9 mouse cellular contexts compared by ENCODE assay signal in genomic region chr11:96622782-96623181, GRCm38 (mm10).
A peak's percentile ranks its signal among the peaks of the same experiment; 100 is the strongest.
DNase-seq lines count a peak whose midpoint lies in the region; ATAC-seq lines count a peak whose summit lies in the region.
"Had no signal": no experiment of that assay in that cellular context is flagged by ENCODE, and none has a peak within 500 bp of the region (broad histone marks: within the 10 kb centered on the region; RNA-seq: fewer than 3 reads in every experiment).

No protein-coding gene starts in this region.

- WGBS in forebrain, embryonic 11.5 days: 14% methylated on average over 9 of the region's 9 CpGs
- 10% methylated on average over 9 of the region's 9 CpGs for WGBS in forebrain, embryonic 15.5 days
- WGBS in kidney, embryonic 15.5 days: 12% methylated on average over 9 of the region's 9 CpGs

- H3K27ac ChIP-seq in forebrain, embryonic 11.5 days (ENCODE audit: low read depth, low read length): no peak overlapping the region
- H3K27ac ChIP-seq in forebrain, embryonic 15.5 days (replicated peaks): no peak overlapping the region
- H3K27ac ChIP-seq in kidney, embryonic 15.5 days: peak overlapping the region; percentile 30
- H3K27ac ChIP-seq: macrophage had no signal

- H3K4me3 ChIP-seq in forebrain, embryonic 11.5 days (ENCODE audit: low read depth, low read length): no peak overlapping the region
- no peak overlapping the region for H3K4me3 ChIP-seq in forebrain, embryonic 15.5 days
- H3K4me3 ChIP-seq in kidney, embryonic 15.5 days (replicated peaks): no peak overlapping the region

- H3K36me3 ChIP-seq in forebrain, embryonic 11.5 days (ENCODE audit: control insufficient read depth, insufficient read depth, low read length): no peaks in the 10 kb centered on the region
- no peaks in the 10 kb centered on the region for H3K36me3 ChIP-seq in forebrain, embryonic 15.5 days
- H3K36me3 ChIP-seq in kidney, embryonic 15.5 days: no peaks in the 10 kb centered on the region

- H3K9ac ChIP-seq in forebrain, embryonic 11.5 days (ENCODE audit: low read length): no peak overlapping the region
- no peak overlapping the region for H3K9ac ChIP-seq in forebrain, embryonic 15.5 days (replicated peaks)
- no peak overlapping the region for H3K9ac ChIP-seq in kidney, embryonic 15.5 days

- H3K27me3 ChIP-seq in forebrain, embryonic 11.5 days (ENCODE audit: control insufficient read depth, insufficient read depth, low read length): no peaks in the 10 kb centered on the region
- peaks cover 10% of the 10 kb centered on the region for H3K27me3 ChIP-seq in forebrain, embryonic 15.5 days
- peaks cover 3% of the 10 kb centered on the region; the same call in 1 of the 2 replicates for H3K27me3 ChIP-seq in kidney, embryonic 15.5 days

- H3K9me3 ChIP-seq in forebrain, embryonic 11.5 days (ENCODE audit: control insufficient read depth, low read length): no peaks in the 10 kb centered on the region
- H3K9me3 ChIP-seq in forebrain, embryonic 15.5 days: no peaks in the 10 kb centered on the region
- H3K9me3 ChIP-seq in kidney, embryonic 15.5 days (replicated peaks): no peaks in the 10 kb centered on the region

- DNase-seq in forebrain, embryonic 11.5 days (ENCODE audit: low spot score): peak; percentile 60
- DNase-seq in T-cell, adult 2 months (ENCODE audit: low spot score): peak; percentile 26
- DNase-seq in urinary bladder, postnatal 25 days (ENCODE audit: low spot score): peak; percentile 35
- DNase-seq in spleen, postnatal 36 days (ENCODE audit: low spot score in 2 of 2): no peak

- H3K4me2 ChIP-seq in forebrain, embryonic 11.5 days (ENCODE audit: low read depth, low read length, severe bottlenecking): no peak overlapping the region
- no peak overlapping the region for H3K4me2 ChIP-seq in forebrain, embryonic 15.5 days (replicated peaks)
- H3K4me2 ChIP-seq in kidney, embryonic 15.5 days: peak overlapping the region; percentile 34

- no peaks in the 10 kb centered on the region for H3K4me1 ChIP-seq in forebrain, embryonic 11.5 days (replicated peaks; ENCODE audit: control insufficient read depth, insufficient read depth, low read length)
- H3K4me1 ChIP-seq in forebrain, embryonic 15.5 days: peaks cover 19% of the 10 kb centered on the region
- peaks cover 47% of the 10 kb centered on the region for H3K4me1 ChIP-seq in kidney, embryonic 15.5 days

- no peak for ATAC-seq in forebrain, embryonic 11.5 days (replicated peaks; ENCODE audit: low FRiP score)
- ATAC-seq in forebrain, embryonic 15.5 days (replicated peaks): no peak
- ATAC-seq in granulocyte monocyte progenitor cell, adult 5-6 weeks (replicated peaks; ENCODE audit: poor library complexity, severe bottlenecking): peak; percentile 75
- peak; percentile 69 for ATAC-seq in kidney, embryonic 15.5 days (replicated peaks; ENCODE audit: low FRiP score)
- ATAC-seq in megakaryocyte progenitor cell, adult 5-6 weeks (replicated peaks; ENCODE audit: poor library complexity): peak; percentile 76

Comparison
In these comparisons a context has a peak if more than half of its experiments do, and no peak if none do; other contexts are left out.
1. ATAC-seq: peak in granulocyte monocyte progenitor cell, adult 5-6 weeks (single experiment), kidney, embryonic 15.5 days (single experiment) and megakaryocyte progenitor cell, adult 5-6 weeks (single experiment); none in forebrain, embryonic 11.5 days (single experiment) and forebrain, embryonic 15.5 days (single experiment).
2. DNase-seq: peak in forebrain, embryonic 11.5 days (single experiment), T-cell, adult 2 months (single experiment) and urinary bladder, postnatal 25 days (single experiment); none in spleen, postnatal 36 days (0 of 2).